Comparison of ENCODE assay signal across 7 mouse cellular contexts in genomic region chr7:66110636-66111112, GRCm38 (mm10). TPM values are rescaled to one million over a fixed set of nuclear protein-coding genes. Genes with fewer than 3 reads are reported as not detected.
A peak's percentile ranks its signal among the peaks of the same experiment; 100 is the strongest.
DNase-seq lines count a peak whose midpoint lies in the region; ATAC-seq and TF ChIP-seq lines count a peak whose summit lies in the region.

No protein-coding gene starts in this region.

- H3K27me3 ChIP-seq in thymus, adult 2 months (ENCODE audit: control insufficient read depth, insufficient read depth, low read length), result no peaks in the 10 kb centered on the region
- peaks cover 10% of the 10 kb centered on the region for H3K27me3 ChIP-seq in hindbrain, embryonic 12.5 days
- H3K27me3 ChIP-seq in megakaryocyte, embryonic 14.5 days (replicated peaks), result no peaks in the 10 kb centered on the region

- no peaks in the 10 kb centered on the region for H3K9me3 ChIP-seq in hindbrain, embryonic 12.5 days (replicated peaks)
- H3K9me3 ChIP-seq in megakaryocyte, embryonic 14.5 days, result no peaks in the 10 kb centered on the region

- peak; percentile 21 for DNase-seq in thymus, adult 2 months
- DNase-seq in thymus, postnatal 36 days, result no peak
- DNase-seq in c-Kit-positive CD71-positive TER-119-positive erythroid progenitor cells, embryonic 14.5 days (ENCODE audit: low spot score), result peak; percentile 60
- no peak for DNase-seq in left cerebral cortex, adult 8-10 months (ENCODE audit: low spot score in 2 of 2)
- no peak for DNase-seq in gastrocnemius, postnatal 36 days

- ATAC-seq in hindbrain, embryonic 12.5 days (ENCODE audit: low FRiP score), result no peak

- H3K36me3 ChIP-seq in thymus, adult 2 months (ENCODE audit: control insufficient read depth, insufficient read depth, low read length), result no peaks in the 10 kb centered on the region
- H3K36me3 ChIP-seq in hindbrain, embryonic 12.5 days, result 0 out of 2 replicates have a peak, but pooled peaks cover 6% of the 10 kb centered on the region
- peaks cover 34% of the 10 kb centered on the region for H3K36me3 ChIP-seq in megakaryocyte, embryonic 14.5 days (replicated peaks; ENCODE audit: low read length)

- H3K4me3 ChIP-seq in thymus, adult 2 months (ENCODE audit: control insufficient read depth, insufficient read depth, low read length), result no peak overlapping the region
- peak overlapping the region; percentile 94 for H3K4me3 ChIP-seq in hindbrain, embryonic 12.5 days
- peak overlapping the region; percentile 92 for H3K4me3 ChIP-seq in megakaryocyte, embryonic 14.5 days (replicated peaks)

- H3K9ac ChIP-seq in hindbrain, embryonic 12.5 days, result peak overlapping the region; percentile 97

- peaks cover 13% of the 10 kb centered on the region for H3K4me1 ChIP-seq in thymus, adult 2 months (replicated peaks; ENCODE audit: control insufficient read depth, insufficient read depth, low read length)
- H3K4me1 ChIP-seq in hindbrain, embryonic 12.5 days, result peaks cover 35% of the 10 kb centered on the region
- H3K4me1 ChIP-seq in megakaryocyte, embryonic 14.5 days, result peaks cover 78% of the 10 kb centered on the region

- peak overlapping the region; percentile 67 for H3K4me2 ChIP-seq in hindbrain, embryonic 12.5 days (replicated peaks)

- no peak for TF ChIP-seq POLR2A in thymus, adult 2 months (IDR thresholded peaks at IDR 0.05; ENCODE audit: control insufficient read depth, extremely low read depth, insufficient read depth, low read length, poor library complexity)

- no peak for TF ChIP-seq CTCF in thymus, adult 2 months (IDR thresholded peaks at IDR 0.05; ENCODE audit: borderline replicate concordance, control insufficient read depth, extremely low read depth, insufficient read depth, low read length, poor library complexity)

- 6% methylated on average over 10 of the region's 10 CpGs for WGBS in thymus, adult 2 months
- 4% methylated on average over 10 of the region's 10 CpGs for WGBS in hindbrain, embryonic 12.5 days

- intact Hi-C loops in gastrocnemius, postnatal 36 days (cut with DNase I), result no loop called here

- no peak overlapping the region for H3K27ac ChIP-seq in thymus, adult 2 months (ENCODE audit: control insufficient read depth, insufficient read depth, low read length)
- peak overlapping the region; percentile 92 for H3K27ac ChIP-seq in hindbrain, embryonic 12.5 days

RNA-seq across cellular contexts. Expression of gene Chsy1, which starts 1.4 kb away (rescaled TPM):
- 6.6 and 8.3 TPM in 2 replicates for polyA plus RNA-seq in thymus, adult 2 months (2012; rRNA removed)
- 15.6 and 16.1 TPM in 2 replicates for polyA plus RNA-seq in hindbrain, embryonic 12.5 days (2016; fragmentation: Nextera tagmentation; extraction: Ambion mirVana)
- 9.6 and 14.4 TPM in 2 replicates for polyA plus RNA-seq in megakaryocyte, embryonic 14.5 days (2012; ENCODE audit: insufficient read depth, low replicate concordance)
- total RNA-seq in left cerebral cortex, adult 8-10 months (2022), result 10 to 100 TPM; 15.5 to 17.3 (median 16.6) TPM
- total RNA-seq in gastrocnemius, postnatal 36 days (2021), result 1 to 10 TPM; 2.9 to 3.4 TPM

RNA-seq across cellular contexts. Expression of gene Selenos, which starts 31.2 kb away (rescaled TPM):
- 62.3 and 72.5 TPM in 2 replicates for polyA plus RNA-seq in thymus, adult 2 months (2012; rRNA removed)
- polyA plus RNA-seq in hindbrain, embryonic 12.5 days (2016; fragmentation: Nextera tagmentation; extraction: Ambion mirVana), result 82.2 and 83.7 TPM in 2 replicates
- 68.3 and 82.3 TPM in 2 replicates for polyA plus RNA-seq in megakaryocyte, embryonic 14.5 days (2012; ENCODE audit: insufficient read depth, low replicate concordance)
- total RNA-seq in left cerebral cortex, adult 8-10 months (2022), result 10 to 100 TPM; 42.7 to 51.4 (median 46.5) TPM
- total RNA-seq in gastrocnemius, postnatal 36 days (2021), result 10 to 100 TPM; 20.3 to 28.4 TPM

RNA-seq across cellular contexts. Expression of gene Snrpa1, which starts 51.9 kb away (rescaled TPM):
- polyA plus RNA-seq in thymus, adult 2 months (2012; rRNA removed), result 20.3 and 20.4 TPM in 2 replicates
- 174 and 175 TPM in 2 replicates for polyA plus RNA-seq in hindbrain, embryonic 12.5 days (2016; fragmentation: Nextera tagmentation; extraction: Ambion mirVana)
- 26.0 and 168 TPM in 2 replicates for polyA plus RNA-seq in megakaryocyte, embryonic 14.5 days (2012; ENCODE audit: insufficient read depth, low replicate concordance)
- 10 to 100 TPM; 34.2 to 38.0 (median 35.9) TPM for total RNA-seq in left cerebral cortex, adult 8-10 months (2022)
- total RNA-seq in gastrocnemius, postnatal 36 days (2021), result 10 to 100 TPM; 16.8 to 19.0 TPM

Comparison
In these comparisons a context has a peak if more than half of its experiments do, and no peak if none do; other contexts are left out.
1. DNase-seq: peak in thymus, adult 2 months (single experiment) and c-Kit-positive CD71-positive TER-119-positive erythroid progenitor cells, embryonic 14.5 days (single experiment); none in thymus, postnatal 36 days (0 of 2), left cerebral cortex, adult 8-10 months (0 of 2) and gastrocnemius, postnatal 36 days (0 of 2).